Mouse (Mus musculus) frontal cortex, postnatal 25 days (tissue): ENCODE results near the gene Acot6.
A peak's percentile ranks its signal among the peaks of the same experiment; 100 is the strongest.
"Not testable (repeated sequence)": the region's sequence is repeated elsewhere in the genome, so short reads cannot be mapped to it uniquely, and the experiment has no call there.

Experiments
- DNase-seq, 2 experiments: peaks; one replicate each; pipeline ENCODE4 v3.0.0; 2022; ENCODE audit warnings: low spot score in 2 of 2

Gene Acot6

DNA sequence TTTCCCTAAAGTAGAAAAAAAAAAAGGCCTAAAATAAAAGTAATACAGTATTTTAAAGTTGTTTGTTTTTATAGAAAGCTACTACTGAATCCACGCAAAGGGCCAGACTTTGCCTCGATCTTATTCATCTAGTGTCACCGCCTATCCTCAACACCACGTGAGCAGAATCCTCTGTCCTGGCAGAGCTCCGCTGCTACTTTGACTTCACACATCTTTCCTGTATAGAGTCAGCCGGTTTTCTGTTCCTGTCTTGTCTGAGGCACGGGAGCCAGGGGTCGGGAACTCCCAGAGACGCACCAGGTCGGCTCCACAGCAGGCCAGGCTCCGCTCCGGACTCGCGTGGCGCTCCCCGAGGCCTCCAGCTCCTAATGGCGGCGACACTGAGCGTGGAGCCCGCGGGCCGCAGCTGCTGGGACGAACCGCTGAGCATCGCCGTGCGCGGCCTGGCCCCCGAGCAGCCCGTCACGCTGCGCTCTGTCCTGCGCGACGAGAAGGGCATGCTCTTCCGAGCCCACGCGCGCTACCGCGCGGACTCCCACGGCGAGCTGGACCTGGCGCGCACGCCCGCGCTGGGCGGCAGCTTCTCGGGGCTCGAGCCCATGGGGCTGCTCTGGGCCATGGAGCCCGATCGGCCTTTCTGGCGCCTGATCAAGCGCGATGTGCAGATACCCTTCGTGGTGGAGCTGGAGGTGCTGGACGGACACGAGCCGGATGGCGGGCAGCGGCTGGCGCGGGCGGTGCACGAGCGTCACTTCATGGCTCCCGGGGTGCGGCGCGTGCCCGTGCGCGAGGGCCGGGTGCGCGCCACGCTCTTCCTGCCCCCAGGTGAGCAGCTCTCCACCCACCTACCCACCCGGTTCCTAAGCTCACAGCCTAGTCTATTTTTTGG, at the start of gene Acot6:
Acot6 (plus strand) TSS at position 51 of the 889 bp plus-strand sequence.
- peak; percentile 27 to 28 for DNase-seq

DNA sequence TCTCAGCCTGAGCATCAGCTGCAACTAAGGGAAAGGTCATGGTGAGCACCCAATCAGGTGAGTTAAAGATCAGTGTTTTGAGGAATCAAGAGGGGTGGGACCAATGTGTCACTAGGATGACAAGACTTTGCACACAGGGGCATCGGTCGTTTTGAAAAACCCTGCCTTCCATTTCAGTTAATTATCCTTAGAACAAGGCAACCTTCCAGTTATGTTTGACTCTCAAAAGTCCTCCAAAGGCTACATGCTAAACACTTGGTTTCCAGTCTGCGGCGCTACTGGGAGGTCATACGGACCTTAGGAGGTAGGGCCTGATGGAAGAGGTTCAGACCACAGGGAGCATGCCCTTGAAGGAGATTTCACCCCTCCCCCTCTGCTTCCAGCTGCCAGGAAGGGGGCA, 49.7 kb upstream of the Acot6 start:
- DNase-seq, result not testable (repeated sequence)

GRCm38 (mm10) chr12:84051937-84052474, 48.4 kb upstream of the Acot6 start, which contains the start of gene Acot3:
Acot3 (plus strand) TSS chr12:84052144.
- no peak for DNase-seq

DNA sequence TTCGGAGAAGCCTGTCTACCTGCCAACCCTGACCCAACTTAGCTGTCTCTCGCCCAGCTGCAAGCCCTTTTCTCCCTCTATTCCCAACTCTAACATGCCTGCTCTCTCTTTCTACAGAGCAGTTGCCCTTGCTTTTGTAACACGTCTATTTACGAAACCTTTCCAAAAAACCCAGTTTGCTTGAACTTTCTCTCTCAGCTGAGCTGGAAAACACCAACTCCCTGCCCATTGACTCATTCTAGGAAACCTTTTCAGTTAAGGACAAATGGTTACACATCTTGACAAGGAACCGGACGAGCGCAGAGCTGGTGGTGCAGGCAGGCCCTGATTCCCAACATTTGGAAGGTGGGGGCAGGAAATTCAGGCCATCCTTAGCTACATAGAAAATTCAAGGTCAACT, 47.8 kb upstream of the Acot6 start:
- DNase-seq, result no peak

DNA sequence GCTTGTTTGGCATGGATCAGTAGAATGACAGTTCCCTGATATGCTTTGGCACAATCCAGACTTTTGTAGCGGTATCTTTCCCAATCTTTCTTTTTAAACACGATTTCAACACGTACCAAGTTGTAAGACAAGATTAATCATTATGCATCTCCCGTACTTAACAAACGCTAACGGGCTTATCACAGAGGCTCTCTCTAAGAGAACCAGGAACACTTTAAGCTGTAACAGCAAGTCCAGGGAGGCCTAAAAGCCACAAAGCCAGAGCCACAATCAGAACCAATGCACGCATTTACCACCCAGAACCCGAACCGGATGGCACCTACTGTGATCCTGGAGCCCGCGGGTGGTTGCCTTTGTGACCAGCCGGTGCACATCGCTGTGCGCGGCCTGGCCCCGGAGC, 47.3 kb upstream of the Acot6 start:
- DNase-seq, result no peak

DNA sequence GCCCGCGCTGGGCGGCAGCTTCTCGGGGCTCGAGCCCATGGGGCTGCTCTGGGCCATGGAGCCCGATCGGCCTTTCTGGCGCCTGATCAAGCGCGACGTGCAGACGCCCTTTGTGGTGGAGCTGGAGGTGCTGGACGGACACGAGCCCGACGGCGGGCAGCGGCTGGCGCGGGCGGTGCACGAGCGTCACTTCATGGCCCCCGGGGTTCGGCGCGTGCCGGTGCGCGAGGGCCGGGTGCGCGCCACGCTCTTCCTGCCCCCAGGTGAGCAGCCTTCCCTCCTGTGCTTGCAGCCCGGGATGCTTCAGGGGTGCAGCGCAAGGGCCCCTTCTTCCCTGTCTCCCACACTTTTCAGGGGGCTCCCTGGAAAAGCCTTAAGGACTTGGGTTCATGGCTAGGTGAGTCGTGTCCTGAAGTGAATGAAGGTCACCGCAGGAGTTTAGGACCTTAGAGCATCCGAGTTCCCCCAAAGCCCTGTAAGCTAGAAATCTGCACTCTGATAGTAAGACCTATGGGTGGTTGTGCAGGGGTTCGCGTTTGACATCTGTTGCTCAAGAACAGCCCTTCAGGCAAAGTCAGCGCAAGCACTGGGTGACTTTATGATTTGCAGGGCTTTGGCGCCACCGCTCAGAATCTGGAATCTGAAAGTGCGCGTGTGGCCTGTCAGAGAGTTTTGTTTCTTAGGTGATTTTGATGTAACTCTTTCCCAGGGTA, 46.6 kb upstream of the Acot6 start:
- DNase-seq, result no peak

DNA sequence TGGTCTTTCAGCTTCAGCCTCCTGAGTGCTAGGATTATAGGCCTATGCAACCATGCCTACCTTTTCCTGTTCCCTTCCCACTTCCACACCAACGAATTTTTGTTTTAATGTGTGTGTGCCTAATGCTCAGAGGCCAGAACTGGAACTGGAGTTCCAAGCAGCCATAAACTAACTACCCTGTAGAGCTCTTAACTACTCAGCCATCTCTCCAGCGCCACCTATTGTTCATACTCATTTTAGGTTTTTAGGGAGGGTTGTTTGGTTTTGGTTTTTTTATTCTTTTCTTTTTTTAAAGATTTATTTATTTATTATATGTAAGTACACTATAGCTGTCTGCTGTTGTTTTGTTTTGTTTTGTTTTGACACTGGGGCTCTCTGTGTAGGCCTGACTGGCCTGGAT, 39.5 kb upstream of the Acot6 start:
- DNase-seq, result no peak

DNA sequence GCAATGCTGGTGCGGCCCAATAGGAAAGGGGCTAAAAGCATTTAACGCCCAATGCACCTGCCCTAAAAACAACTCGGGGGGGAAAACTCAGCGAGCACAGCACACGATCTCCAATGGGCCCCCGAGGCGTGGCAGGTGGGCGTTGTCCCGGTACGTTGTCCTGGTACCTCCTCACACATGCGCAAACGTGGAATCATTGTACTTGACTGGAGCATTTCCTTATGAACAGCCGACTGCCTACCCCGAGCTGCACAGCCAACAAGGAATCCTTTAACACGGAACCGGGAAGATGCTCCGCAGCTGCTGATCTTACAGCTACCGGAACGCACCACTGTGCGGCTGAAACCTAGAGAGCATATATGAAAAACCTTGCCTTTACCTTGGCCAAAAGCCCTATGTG, 38.1 kb upstream of the Acot6 start:
- DNase-seq, result no peak

DNA sequence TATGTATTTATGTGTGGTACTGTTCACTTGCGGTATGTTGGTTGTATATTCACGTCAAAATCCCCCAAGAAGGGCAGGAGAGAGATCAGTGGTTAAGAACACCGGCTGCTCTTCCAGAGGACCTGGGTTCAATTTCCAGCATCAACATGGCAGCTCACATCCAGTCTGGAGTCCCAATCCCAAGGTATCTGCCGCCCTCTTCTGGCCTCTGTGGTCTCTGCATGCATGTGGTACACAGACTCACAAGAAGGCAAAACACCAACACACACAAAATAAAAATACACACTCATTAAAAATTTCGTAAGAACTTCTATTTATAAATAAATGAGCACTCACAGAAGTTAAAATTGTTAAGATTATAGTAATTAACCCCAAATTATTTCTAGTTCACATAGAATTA, 37.2 kb upstream of the Acot6 start:
- no peak for DNase-seq

DNA sequence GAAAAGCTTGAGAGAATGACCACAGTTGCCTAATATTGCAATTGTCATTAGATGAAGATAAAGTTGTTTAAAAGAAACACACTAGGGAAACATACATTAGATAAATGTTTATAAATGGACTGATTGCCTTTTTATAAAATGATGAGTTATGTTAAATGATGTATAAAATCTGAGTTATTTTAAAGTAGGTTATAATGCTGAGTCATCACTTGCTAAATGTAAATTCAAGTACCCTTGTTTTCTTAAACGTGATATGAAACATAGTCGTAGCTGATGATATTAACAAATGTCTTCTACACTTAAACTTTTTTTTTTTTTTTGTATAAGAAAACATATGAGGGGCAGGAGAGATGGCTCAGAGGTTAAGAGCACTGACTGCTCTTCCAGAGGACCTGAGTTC, 36.6 kb upstream of the Acot6 start:
- DNase-seq, result no peak

DNA sequence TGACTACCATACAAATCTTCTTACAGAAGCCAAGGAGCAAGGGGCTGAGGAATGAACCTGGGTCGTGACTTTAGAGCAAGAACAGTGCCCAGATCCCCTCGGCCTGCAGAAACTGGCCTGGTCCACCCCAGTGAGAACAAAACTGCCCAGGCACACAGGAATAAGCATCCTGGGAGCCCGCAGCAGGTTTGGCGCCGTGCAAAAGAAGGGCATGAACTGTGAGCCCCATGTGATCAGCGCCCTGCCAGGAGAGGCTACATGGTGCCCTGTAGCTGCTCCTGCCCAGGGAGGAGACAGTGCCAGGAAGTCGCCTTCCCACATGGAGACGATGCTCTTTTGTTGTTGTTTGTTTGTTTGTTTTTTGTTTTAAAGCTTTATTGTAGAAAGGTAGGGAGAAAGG, 35.8 kb upstream of the Acot6 start:
- no peak for DNase-seq

- DNase-seq, result no peak
Observed at GRCm38 (mm10) chr12:84067752-84068151, 32.7 kb upstream of the Acot6 start.

DNA sequence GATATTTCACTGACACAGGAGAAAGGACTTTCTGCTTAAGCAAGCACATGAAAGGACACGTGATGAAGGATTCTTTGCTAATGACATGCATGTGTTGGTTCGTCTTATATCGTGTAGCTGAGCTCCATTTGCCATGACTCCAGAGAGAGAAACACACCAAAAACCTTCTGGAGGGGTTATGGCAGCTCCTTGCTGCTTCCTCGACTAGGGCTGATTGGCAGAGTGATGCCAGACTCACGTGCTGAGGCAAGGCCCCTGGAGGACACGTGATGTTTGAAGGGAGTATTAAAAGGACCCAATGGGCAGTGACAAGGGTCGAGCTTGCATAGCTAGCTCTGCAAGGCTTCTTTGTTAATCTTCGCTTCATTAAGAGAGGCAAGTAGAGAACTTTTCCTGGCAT, 32.2 kb upstream of the Acot6 start:
- DNase-seq, result no peak

DNA sequence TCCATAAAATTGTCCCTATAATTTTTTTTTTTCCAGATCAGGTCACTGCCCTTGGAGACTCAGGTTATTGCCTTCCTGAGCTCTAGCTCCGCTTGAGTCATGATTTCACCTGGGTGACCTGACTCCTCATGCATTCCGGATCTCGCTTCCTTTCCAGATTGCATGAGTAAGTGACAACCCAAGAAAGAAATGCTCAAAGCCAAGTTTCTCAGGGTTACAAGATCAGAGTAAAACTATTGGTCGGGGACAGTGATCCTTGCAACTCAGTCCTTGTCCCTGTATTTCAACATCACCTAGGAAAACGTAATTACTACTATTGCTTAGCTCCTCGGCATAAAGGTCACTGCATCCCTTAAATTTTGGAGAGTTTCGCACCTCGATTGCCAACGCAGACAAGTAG, 31.5 kb upstream of the Acot6 start, which contains the start of gene Acot5:
Acot5 (plus strand) TSS at position 340 of the 400 bp plus-strand sequence.
- no peak for DNase-seq

GRCm38 (mm10) chr12:84069582-84069981, 30.9 kb upstream of the Acot6 start:
- peak; percentile 18 to 20 for DNase-seq

DNA sequence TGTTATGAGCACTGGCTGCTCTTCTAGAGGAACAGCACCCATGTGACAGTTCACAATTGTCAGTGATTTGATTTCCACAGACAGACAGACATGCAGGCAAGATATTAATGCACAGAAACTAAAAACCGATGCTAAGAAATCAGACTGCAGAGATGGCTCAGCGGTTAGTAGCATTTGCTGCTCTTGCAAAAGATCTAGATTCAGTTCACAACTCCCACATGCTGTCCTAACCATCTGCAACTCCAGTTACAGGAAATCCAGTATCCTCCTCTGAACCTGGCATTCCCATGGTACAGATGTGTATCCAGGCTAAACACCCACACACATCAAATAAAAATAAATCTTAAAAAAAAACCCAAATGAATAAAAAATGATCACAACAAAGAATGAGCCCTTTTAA, 28.8 kb upstream of the Acot6 start:
- DNase-seq, result no peak

DNA sequence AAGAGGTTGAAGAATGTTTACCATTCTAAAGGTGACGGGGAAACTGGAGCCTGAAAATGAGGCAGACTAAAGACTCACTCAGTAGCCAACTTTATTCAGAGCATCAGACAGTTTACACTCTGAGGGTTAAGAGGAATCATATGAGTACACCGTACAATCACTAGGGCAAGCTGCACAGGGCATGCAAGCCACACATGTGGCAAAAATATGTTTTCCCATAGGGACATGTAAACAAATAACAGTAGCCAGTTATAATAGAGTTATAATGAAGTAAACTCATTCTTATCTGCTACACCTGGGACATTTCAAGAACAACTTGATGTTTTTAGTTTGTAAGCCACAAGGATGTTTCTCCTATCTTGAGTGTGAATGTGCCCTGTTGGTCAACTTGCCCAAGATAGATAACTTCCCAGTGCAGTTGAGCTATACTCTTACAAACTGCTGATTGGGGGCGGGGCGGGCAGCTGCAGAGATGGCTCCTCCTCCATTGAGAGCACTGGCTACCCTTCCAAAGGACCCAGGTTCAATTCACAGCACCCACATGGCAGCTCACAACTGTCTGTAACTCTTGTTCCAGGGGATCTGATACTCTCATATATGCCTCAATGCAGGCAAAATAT, 23.0 kb upstream of the Acot6 start:
- no peak for DNase-seq

DNA sequence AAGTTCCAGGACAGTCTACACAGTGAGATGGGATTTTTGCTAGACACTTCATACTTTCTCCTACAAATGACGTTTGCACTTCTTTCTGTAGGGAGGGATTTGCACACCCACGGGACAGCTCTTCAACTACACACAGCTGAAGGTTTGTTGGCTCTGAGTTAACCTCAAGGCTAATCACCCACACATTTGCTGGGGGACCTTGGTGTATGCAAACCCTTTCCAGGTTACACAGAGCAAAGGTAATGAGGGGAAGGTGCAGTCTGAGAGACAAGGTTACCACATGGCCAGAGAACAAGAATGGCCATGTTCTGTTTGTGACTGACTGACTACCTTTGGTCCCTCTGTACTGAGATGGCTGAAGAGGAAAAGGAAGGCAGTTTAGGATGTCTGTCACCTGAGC, 16.6 kb upstream of the Acot6 start:
- no peak for DNase-seq

DNA sequence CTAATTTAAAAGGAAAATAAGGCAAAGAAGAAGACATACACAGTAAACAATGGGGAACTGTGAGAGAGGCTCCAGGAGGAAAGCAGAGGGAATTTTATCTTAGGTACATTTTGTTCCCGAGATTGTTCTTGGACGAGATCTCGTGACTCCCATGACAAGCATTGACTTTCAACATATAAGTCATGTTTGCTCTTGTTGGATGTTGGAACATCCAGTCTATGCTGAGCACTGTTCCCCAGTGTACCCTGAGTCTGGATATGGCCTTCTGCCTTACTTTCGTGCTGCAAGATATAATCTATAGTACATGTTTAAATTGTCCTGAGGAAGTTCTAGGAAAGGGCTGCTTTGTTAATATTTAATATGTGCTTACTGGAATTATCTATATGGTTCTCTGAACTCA, 15.9 kb upstream of the Acot6 start:
- no peak for DNase-seq

DNA sequence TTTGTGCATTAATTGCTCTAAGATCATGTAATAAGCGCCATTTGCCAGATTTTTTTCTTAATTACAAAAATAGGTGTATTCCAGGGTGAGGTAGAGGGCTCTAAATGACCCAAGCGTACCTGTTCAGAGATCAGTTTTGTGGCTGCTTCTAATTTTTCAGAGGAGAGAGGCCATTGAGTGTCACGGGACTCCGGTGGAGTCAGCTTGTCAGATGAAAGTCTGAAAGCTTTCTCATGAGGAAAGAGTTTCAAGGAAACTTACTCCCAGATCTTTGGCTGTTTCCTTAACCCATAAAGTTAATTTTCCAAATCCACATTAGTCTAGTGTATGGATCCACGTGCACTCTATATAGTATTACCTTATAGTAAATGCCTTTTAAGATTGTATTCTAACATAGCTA, 5.8 kb upstream of the Acot6 start:
- not testable (repeated sequence) for DNase-seq

DNA sequence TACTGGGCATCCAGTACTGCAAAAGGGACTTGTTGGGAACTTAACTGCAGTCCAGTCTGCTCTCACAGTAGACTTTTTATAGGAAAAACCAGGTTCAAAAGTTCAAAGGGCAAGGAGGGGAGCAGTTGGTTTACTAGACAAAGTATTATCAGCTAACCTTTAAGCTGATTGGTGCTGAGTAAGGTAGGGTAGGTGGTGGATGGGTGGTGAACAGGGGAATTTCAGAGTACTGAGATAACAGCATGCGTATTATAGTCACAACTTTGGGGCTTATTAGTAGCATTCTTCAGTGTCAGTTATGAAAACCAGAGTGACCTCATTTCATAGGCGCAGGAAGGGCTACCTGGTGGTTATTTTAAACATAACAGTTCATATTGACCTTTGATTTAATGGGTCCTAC, 849 bp upstream of the Acot6 start:
- no peak for DNase-seq

- DNase-seq, result no peak
Observed at GRCm38 (mm10) chr12:84100071-84100470, 383 bp upstream of the Acot6 start.
